Mouse (Mus musculus) kidney, adult 11 months (tissue): ENCODE results near the gene Rasgrp2.

Experiments used
- DNase-seq: peaks from one replicate; pipeline ENCODE4 v3.0.0; 2022

Gene Rasgrp2

DNA sequence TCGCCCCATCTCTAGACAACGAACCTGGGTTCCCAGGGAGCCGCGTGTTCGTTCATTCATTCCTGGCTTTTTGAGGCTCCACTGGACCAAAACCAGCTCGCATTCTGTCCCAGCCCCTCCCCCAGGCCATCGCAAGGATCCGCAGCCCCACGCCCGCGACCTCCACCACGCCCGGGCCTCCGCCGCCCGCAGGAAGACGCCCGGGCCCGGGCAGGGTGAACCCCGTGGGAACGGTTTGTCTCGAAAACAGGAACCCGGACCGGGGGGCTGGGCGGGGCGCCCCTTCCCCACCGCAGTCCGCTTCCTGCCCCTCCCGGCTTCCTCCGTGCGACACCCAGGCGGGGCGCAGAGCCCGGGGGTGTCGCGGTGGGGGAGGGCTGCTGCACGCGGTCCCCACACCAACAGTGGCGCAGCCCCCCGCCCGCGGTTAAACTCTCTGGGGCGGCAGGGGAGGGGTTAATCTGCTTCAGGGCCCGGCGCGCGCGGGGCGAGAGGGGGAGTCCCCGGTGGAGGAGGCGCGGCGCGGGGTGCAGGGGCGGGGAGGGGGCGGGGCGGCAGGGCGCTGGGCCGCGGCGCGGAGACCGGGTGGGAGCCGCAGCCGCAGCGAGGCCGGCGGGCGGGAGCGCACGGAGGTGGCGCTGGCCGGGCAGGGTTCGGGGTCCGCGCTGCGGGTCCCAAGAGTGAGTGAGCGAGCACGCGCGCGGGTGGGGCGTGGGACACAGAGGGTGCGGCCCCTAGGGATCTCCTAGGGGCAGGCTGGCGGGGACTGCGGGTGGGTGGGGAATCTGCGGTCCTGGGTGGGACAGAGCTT, at the start of gene Rasgrp2:
TSS of gene Rasgrp2 (plus strand) at position 56 of the 811 bp plus-strand sequence.
- peak; percentile 52 for DNase-seq

DNA sequence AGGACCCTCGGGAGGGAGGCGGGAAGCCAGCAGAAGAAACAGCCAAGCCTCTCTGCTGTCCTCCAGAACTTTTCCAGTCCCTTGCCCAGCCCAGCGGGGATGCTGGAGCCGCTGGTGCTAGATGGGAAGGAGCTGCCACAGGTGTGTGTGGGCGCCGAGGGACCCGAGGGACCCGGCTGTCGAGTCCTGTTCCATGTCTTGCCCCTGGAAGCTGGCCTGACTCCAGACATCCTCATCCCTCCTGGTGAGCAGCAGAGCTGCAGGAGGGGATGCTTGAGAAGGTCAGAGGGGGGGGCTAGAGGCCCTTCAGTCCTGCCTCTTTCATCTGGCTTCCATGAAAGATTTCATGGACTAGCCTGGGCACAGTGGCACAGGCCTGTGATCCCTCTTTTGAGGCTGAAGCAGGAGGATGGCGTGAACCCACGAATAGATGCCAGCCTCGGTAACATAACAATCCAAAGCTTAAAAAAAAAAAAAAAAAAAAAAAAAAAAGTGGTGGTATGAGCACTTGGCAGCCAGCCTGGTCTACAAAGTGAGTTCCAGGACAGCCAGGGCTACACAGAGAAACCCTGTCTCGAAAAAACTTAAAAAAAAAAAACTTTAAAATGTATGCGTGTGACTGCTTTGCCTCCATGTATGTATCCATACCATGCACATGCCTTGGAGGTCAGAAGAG, 47.6 kb upstream of the Rasgrp2 start:
- DNase-seq, result no peak

DNA sequence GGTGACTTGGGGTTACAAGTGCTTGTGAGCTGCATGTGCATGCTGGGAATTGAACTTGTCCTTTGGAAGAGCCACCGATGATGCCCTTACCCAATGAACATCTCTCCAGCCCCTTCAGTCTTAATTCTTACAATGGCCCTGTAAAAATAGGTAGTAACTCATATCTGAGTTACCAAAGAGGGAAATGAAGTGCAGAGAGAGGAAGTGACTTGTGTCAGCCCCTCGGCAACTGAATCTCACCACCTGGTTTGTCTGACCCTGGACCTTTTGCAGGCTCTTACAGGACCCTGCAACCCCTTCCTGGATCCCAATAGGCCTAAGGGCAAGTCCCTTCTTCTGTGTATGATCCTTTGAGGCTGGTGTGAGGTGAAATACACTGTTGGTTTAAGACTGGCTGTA, 47.0 kb upstream of the Rasgrp2 start:
- DNase-seq, result no peak

DNA sequence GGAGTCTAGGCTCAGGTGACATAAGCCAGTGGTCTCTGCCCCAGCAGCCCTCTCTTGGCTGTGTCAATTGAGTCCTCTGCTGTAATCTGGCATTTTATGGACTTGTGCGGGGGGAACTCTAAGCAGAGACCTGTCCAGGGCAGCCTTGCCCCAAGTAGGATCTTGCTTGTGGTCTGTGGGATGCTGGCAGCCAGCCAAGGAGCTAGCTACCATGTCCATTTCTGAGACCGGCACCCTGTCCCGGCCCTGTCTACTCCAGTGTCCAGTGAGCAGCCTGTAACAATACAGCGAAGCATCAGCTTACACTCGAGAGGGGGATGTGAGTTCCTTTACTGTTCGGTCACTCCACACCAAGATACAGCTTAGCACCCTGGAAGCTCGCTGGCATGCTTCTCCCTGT, 45.1 kb upstream of the Rasgrp2 start:
- no peak for DNase-seq

DNA sequence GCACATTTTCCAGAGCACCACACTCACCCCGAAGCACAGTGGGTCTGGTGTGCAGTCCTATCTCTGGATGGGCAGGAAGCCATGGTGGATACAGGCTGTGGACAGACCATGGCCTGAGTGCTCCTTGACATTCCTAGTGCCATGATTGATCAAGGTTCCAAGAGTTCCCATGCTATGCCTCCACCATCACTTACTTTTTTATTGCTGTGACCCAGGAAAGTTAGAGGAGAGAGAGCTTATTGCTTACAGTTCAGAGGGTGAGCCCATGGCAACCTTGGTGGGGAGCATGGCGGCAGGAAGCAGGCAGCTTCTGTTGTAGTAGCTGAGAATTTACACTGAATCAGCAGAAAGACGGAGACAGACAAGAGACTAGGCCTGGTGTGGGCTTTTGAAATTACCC, 37.8 kb upstream of the Rasgrp2 start:
- no peak for DNase-seq

DNA sequence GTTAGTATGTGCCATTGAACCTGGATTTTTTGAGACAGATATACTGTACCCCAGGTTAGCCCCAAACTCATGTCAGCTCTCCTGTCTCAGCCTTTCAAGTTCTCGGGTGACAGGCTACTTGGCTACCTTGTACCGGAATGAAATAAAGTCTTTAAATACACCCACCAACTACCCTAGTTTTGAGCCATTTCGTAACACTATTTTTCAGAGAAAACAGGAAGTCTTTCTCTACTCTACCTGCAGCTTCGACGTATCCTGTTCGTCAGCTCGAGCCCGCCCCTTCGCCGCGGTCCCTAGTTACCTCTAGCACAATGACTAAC, 36.1 kb upstream of the Rasgrp2 start:
- DNase-seq, result no peak

DNA sequence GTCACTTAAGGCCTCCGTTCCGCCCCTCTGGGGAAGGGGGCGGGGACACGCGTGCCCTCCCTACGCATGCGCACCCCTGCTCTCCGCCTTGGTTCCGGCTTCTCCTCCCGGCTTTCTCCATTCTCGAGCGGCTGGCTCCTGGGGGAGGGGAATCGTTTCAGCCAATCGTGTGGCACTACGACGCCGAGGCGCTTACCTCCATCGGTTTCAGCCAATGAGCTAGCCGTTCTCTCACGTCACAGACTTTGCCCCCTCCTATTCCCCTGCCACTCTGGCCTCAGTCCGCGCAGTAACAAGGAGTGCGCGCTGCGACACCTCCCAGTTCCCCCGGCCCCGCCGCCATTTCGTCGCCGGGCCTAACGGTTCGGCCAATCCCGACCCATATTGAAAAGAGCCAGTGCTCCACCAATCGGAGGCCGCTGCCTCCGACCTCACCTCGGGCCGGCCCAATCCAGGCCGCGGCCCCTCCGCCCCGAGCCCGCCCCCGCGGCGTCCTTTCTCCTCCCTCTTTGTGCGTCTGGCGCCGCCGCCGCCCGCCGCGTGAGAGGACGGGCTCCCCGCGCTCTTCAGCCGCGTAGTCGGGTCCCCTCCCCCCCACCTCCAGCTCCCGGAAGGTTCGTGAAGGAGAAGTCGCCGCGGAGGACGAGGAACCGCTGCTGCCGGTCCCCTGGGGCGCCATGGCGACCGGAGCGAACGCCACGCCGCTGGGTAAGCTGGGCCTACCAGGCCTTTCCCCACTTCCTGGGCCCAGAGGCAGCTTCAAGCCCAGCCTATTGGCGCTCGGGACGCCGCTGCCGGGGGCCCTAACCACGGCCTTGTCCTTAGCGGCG, 35.5 kb upstream of the Rasgrp2 start, which contains the start of gene Sf1:
TSS of gene Sf1 (plus strand) at position 280 of the 830 bp plus-strand sequence.
- peak; percentile 100 for DNase-seq

DNA sequence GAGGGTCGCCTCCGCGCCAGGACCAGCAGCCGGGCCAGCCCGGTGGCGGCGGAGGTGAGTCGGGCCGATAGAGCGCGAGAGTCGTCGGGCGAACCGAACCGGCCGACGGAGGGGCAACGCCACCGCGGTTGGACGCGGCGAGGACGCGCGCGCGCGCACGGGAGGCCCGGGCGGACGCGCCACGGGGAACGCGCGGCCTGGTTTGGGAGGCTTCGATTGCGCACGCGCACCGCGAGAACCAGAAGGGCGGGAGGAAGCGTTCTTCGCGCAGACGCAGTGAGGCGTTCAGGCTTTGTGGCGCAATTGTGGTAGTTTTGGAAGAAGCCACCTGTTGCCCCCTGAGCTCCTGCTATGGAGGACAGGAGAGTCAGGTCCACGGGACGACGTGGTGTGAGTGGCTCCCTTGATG, 34.8 kb upstream of the Rasgrp2 start:
- DNase-seq, result peak; percentile 90

DNA sequence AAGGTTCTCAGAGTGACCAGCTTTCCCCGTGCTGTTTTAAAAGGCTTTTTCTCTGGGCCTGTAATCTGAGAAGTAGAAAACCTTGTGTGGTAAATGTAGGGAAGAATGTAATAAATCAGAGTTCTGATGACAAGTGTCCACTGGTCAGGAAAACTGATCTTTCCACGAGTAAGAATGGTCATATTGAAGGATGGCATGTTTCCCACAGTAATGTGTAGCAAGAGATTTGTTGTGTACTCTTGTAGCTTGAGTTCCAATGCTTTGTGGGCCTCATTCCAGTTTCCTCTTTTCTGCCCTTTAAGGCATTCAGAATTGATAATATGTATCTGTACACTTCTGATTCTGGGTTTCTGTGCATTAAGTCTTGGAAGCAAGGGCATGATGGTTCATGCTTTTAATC, 34.3 kb upstream of the Rasgrp2 start:
- no peak for DNase-seq

DNA sequence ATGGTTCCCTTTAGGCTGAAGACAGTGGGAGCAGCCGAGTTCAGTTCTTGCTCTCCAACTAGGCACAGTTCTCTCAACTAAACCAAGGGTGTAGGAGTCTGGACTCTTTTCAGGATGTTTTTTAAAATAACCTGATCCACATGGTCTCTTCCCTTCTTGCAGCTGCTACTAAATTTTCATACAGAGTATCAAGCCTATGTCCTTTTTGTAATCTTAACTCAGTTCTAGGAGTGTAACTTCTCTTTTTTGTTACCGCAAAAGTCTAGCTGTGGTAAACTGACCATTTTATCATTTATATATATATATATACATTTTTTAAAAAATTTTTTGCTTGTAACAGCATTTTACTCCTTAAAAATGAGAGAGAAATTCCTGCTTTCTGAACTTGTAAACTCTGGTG, 29.0 kb upstream of the Rasgrp2 start:
- DNase-seq, result no peak

DNA sequence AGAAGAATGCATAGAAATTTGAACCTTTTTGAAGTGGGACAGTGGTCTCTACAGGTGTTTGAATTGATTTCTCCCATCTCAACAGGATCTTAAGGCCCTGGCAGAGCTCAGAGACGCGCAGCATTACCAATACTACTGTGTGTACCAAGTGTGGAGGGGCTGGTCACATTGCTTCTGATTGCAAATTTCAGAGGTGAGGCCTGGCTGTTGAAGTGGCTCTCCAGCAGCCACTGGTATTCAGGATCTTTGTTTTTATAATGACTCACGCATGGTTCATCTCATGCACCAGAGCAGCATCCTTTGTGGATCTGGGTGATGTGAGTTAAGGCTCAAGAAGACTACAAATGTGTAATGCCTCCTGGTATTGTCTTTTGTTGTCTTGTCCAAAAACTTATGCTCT, 26.7 kb upstream of the Rasgrp2 start:
- no peak for DNase-seq

DNA sequence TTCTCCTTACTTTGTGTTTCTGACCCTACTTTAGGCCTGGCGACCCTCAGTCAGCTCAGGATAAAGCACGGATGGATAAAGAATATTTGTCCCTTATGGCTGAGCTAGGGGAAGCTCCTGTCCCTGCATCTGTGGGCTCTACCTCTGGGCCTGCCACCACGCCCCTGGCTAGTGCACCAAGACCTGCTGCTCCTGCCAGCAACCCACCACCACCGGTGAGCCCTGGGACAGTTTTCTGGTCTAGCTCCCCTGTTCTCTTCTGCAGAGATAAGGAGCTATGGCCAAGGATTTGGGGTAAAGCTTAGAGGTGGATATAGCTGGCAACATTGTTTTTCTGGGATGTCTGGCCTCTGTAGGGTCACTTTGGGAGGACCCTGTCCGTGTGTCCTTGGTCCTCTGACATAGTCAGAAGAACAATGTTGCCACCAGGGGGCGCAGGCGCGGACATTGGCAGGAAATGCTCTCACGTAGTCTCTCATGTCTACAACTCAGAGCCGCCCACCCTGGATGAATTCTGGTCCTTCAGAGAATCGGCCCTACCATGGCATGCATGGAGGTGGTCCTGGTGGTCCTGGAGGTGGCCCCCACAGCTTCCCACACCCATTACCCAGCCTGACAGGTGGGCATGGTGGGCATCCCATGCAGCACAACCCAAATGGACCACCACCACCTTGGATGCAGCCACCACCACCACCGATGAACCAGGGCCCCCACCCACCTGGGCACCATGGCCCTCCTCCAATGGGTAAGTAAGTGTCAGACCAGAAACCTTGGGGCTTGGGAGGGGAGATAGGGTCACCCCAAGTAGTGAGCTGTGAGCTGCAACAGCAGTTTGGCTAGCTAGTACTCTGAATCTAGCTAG, 25.4 kb upstream of the Rasgrp2 start:
- peak; percentile 49 for DNase-seq

DNA sequence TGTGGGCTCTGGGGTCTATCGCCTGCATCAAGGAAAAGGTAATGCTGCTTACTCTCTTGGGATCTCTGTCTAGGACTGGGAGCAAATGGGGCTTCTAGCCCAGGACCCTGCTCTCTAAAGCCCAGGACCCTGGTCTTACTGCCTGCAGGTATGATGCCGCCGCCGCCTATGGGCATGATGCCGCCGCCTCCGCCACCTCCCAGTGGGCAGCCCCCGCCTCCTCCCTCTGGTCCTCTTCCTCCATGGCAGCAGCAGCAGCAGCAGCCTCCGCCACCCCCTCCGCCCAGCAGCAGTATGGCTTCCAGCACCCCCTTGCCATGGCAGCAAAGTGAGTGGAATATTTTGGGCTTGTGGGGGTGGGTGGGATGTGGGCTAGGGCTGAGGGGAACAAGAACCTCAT, 24.6 kb upstream of the Rasgrp2 start:
- DNase-seq, result no peak

DNA sequence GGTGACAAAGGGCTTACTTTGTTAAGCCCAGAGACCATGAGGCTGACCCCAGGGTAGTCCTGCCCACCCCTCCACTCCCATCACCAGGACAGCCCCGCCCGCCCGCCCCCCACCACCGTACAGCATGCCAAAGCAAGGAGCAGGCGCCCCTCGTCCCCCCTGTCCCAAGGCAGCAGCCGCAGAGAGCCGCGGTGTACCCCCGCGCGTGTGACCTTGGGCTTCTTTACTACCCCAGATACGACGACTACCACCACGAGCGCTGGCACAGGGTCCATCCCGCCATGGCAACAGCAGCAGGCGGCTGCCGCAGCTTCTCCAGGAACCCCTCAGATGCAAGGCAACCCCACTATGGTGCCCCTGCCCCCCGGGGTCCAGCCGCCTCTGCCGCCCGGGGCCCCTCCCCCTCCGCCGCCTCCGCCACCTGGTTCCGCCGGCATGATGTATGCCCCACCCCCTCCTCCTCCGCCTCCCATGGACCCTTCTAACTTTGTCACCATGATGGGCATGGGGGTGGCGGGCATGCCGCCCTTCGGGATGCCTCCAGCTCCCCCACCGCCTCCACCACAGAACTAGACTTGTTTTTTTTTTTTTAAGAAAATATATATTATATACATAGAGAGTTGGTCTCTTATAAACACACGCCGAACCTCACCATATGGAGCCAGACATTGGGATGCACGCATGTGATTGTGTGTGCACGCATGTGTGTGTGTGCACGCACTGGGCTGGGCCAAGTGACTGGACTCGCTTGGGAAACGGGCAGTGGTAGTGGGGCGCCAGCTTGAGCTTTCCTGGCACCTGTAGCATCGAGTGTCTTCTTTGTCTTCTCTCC, 23.5 kb upstream of the Rasgrp2 start:
- DNase-seq, result no peak

DNA sequence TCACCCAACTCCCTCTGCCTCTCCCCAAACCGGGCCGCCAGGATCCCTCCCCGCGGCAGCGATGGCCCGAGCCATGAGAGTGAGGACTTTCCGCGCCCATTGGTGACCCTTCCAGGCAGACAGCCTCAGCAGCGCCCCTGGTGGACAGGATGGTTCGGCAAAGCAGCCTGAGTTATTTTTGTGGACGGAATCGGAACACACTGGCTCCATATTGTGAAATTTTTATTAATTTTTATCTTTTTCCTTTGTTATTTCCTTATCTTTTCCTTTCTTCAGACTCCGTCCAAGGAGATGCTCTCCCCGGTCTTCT, 22.9 kb upstream of the Rasgrp2 start:
- DNase-seq, result no peak

DNA sequence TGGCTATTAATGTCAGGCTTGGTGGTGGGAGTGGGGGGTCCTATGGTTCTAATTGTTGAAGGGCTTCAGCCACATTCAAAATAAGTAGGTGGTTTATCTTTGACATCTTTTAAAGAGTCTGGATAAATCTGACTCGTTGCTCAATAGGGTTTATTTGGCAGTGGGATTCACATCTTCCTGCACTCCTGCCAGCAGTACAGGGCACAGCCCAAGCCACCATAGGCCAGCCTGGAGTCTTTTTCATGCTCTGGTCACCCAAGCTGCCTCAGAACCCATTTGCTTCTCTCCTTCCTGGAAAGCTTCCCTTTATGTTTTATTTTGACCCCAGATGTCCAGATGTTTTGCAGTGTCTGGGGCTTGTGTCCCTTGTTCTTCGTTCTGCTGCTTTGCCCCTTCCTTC, 22.5 kb upstream of the Rasgrp2 start:
- no peak for DNase-seq

DNA sequence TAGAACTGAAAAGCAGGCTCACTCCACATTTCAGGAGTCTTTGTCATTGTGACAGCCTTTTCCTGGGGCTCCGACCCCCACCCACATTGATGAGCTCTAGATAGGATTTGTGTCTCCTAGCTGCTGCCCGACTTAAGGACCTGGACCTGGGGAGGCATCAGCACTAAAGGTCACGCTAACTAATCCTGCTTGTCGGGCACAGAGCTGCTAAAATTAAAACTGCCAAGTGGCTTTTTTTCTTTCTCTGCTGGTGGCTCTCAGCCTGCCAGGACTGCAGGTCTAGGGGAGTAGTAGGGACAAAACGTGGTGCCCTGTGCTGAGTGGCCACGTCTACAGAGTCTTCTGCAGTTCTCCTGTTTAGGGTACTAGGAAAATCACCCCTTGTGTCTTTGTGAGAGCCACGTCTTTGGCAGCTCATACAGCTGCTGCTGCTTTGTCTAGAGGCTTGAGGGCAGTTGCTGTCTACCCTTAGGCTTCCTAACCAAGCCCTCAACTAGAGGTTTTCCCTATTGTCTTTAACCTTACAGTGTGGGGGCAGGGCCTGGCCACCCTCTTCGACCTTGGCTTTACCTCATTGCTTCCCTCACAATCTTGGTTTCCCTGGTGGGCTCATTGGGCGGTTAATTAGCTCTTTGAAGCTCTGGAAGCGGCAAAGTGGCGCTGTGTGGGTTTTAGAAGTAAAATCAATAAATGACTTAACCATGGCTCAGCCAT, 21.7 kb upstream of the Rasgrp2 start:
- no peak for DNase-seq

DNA sequence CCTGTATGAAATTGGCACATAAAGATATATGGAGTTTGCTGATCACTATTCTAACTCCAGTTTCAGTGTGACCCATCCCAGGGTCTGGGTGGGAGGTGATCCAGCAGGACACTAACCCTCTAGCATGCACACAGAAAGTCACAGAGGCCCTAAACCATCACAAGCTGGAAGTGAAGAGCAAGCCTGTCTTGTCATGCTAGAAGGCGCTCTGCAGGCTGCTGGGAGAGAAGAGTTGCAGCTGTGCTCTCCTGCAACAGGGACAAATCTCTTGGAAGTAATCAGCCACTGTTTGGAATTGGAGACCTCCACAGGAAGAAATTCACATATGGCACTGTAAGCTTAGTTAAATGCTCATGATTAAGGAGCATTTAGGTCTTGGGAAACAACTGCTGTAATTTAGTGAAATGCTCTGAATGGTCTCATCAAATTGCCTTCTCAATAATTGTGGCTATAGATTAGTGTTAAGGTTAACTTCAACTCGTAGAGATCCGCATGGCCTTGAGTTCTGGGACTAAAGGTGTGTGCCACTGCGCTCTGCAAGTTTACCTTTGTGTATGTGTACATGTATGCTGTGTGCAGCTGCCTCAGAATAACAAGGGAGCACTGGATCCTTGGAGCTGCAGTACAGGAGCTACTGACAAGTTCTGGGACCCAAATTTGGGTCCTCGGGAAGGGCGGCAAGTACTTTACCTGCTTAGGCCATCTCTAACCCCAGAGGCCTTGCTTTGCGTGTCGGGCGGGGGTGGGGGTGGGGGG, 18.6 kb upstream of the Rasgrp2 start:
- no peak for DNase-seq

DNA sequence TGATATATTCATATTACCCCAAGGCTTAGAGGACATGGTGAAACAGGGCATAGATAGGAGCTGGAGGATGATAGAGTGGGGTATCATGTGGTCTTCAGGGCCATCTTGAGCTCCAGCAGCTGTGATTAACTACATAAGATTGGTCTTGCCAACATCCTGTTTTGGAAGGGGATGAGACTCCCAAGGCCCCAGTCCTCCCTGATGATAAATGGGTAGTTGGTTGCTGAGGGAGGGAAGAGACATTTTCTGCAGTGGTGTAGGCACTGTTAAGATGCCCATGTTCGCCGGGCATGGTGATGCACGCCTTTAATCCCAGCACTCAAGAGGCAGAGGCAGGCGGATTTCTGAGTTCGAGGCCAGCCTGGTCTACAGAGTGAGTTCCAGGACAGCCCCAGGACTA, 17.9 kb upstream of the Rasgrp2 start:
- no peak for DNase-seq

DNA sequence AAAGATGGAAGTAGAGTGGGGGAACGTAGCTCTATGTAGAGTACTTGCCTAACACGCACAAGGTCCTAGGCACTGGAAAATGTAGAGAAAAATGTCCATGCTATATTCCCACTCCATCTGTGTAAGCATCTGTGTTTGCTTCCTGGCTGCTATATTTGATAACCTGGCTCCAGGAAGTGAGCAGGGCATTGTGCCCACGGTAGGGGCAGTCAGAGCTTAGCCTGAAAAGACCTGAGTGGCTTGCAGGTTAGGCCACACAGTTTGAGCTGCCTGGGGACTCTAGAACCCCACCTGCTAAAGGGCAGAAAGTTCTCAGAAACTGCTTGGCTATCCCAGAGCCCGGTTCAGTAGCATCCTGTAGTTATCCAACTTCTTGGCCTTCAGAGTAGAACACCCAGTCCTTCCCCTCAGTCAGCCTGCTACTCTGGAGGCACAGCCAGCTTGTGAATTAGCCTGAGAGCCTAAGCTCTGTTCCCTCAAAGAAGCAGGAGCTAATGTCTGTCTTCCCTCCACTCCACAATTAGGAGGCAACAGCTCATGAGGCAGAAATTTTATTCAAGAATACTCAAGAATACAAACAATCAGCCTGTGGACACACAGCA, 16.7 kb upstream of the Rasgrp2 start:
- DNase-seq, result no peak
